Mouse (Mus musculus) kidney, postnatal 0 days (tissue): ENCODE measurements around the gene Prr19. TPM values are rescaled to one million over a fixed set of nuclear protein-coding genes. Genes with fewer than 3 reads are reported as not detected.

Experiments
- ATAC-seq: fragments of 200-750 bp; cut with Nextera tagmentation; replicated peaks from 2 replicates; pipeline ENCODE4 v1.8.0; 2017; ENCODE audit warnings: low read depth, moderate number of reproducible peaks, moderate TSS enrichment, moderate library complexity; ENCODE audit not compliant: low FRiP score
- DNase-seq: peaks from one replicate; pipeline ENCODE4 v3.0.0-alpha.2; 2016; ENCODE audit warnings: low spot score
- H3K27ac ChIP-seq: fragments of 300-500 bp; sonication (generic); 2 replicates; pipeline ENCODE4 v1.5.1; 2014; ENCODE audit warnings: mild to moderate bottlenecking
- H3K27me3 ChIP-seq: fragments of 300-500 bp; sonication (generic); 2 replicates; pipeline ENCODE4 v1.6.1; 2014; ENCODE audit warnings: low read length, mixed read lengths; ENCODE audit not compliant: insufficient read depth
- H3K36me3 ChIP-seq: fragments of 300-500 bp; sonication (generic); 2 replicates; pipeline ENCODE4 v1.6.1; 2014; ENCODE audit warnings: low read length, mixed read lengths; ENCODE audit not compliant: insufficient read depth
- H3K4me1 ChIP-seq: fragments of 300-500 bp; sonication (generic); replicated peaks from 2 replicates; pipeline ENCODE4 v1.6.1; 2014; ENCODE audit warnings: antibody characterized with exemption, low read length, mixed read lengths; ENCODE audit not compliant: insufficient read depth
- H3K4me2 ChIP-seq: fragments of 300-500 bp; sonication (generic); 2 replicates; pipeline ENCODE4 v1.6.1; 2014; ENCODE audit warnings: mild to moderate bottlenecking, low read length, moderate library complexity, mixed read lengths
- H3K4me3 ChIP-seq: fragments of 300-500 bp; sonication (generic); replicated peaks from 2 replicates; pipeline ENCODE4 v1.5.1; 2014; ENCODE audit warnings: low read depth, low read length
- H3K9ac ChIP-seq: fragments of 300-500 bp; sonication (generic); 2 replicates; pipeline ENCODE4 v1.6.1; 2014; ENCODE audit warnings: low read depth, low read length
- H3K9me3 ChIP-seq: fragments of 300-500 bp; sonication (generic); replicated peaks from 2 replicates; pipeline ENCODE4 v1.6.1; 2016; ENCODE audit warnings: low read length, inconsistent platforms, mixed read lengths
- CTCF ChIP-seq: IDR thresholded peaks from 2 replicates; pipeline ENCODE4 v1.5.1; 2016; ENCODE audit warnings: antibody characterized with exemption, low read depth, mild to moderate bottlenecking, moderate library complexity
- WGBS: fragments of 180-500 bp; shearing (Covaris S2); extraction: QIAGEN DNeasy Blood & Tissue Kit; methylation state at CpG from one replicate; pipeline ENCODE4 v1.1.7; 2014; 5-methylcytosine and 5-hydroxymethylcytosine counted together
- polyA plus RNA-seq: library from polyadenylated mRNA; unstranded; fragments of >200 nt; fragmentation: Nextera tagmentation; extraction: Ambion mirVana; gene quantifications from 2 replicates; pipeline ENCODE4 v1.2.1, GENCODE M21; 2015

Gene Prr19
- polyA plus RNA-seq, 1 experiment from 2014 or later, result 0.21 TPM

- Histone ChIP-seq H3K9me3 (no peaks in the 10 kb centered on the region), H3K9ac (0 out of 2 replicates have a peak overlapping the region, but pooled peaks have one; percentile 19), H3K27me3 (no peaks in the 10 kb centered on the region), H3K36me3 (peaks cover 22% of the 10 kb centered on the region), H3K4me2 (no peak overlapping the region), H3K4me1 (peaks cover 26% of the 10 kb centered on the region), H3K4me3 (no peak overlapping the region), H3K27ac (no peak overlapping the region)
- DNase-seq, result no peak
- WGBS, result 88% methylated on average over 3 of the region's 3 CpGs
- ATAC-seq, result no peak
- no peak for TF ChIP-seq CTCF
Measured at GRCm38 (mm10) chr7:25274996-25275395, 26.2 kb upstream of the Prr19 start.

- TF ChIP-seq CTCF, result no peak
- DNase-seq (no peak), ATAC-seq (no peak)
- WGBS, result 44% methylated on average over 9 of the region's 9 CpGs
- Histone ChIP-seq H3K4me1 (peaks cover 33% of the 10 kb centered on the region), H3K27ac (peak overlapping the region; percentile 54), H3K4me2 (no peak overlapping the region), H3K4me3 (no peak overlapping the region), H3K27me3 (no peaks in the 10 kb centered on the region), H3K9me3 (no peaks in the 10 kb centered on the region), H3K9ac (no peak overlapping the region), H3K36me3 (peaks cover 22% of the 10 kb centered on the region)
Measured at GRCm38 (mm10) chr7:25275555-25276298, 25.5 kb upstream of the Prr19 start.

- H3K36me3 ChIP-seq, result peaks cover 10% of the 10 kb centered on the region
- H3K4me3 ChIP-seq, result no peak overlapping the region
Measured at GRCm38 (mm10) chr7:25277405-25277804, 23.8 kb upstream of the Prr19 start.

DNA sequence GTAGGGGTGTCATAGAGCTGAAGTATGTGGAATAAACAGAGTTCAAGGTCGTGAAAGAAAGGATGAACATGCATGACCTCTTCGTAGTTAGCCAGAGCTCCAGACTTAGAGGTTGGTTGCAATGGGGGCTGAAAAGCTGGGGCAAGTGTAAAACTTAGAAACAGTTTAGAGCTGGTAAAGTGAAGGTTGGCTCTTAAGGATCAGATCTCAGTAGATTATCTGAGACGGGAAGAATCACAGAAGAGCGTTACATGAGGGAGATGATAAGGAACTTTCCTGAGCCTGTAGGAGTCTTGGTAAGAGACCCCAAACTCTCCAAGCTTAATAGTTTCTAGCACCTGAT is 23.2 kb upstream of the Prr19 start:
- H3K27ac ChIP-seq, result peak overlapping the region; percentile 96
- no peaks in the 10 kb centered on the region for H3K27me3 ChIP-seq
- no peaks in the 10 kb centered on the region for H3K9me3 ChIP-seq
- no peak for ATAC-seq
- peaks cover 5% of the 10 kb centered on the region; the same call in 1 of the 2 replicates for H3K36me3 ChIP-seq
- H3K4me1 ChIP-seq, result peaks cover 40% of the 10 kb centered on the region
- peak overlapping the region; percentile 62 for H3K4me3 ChIP-seq
- DNase-seq, result no peak
- H3K4me2 ChIP-seq, result peak overlapping the region; percentile 97
- WGBS, result 12% methylated on average over 4 of the region's 4 CpGs
- TF ChIP-seq CTCF, result no peak; the same call in 1 of the 2 replicates
- H3K9ac ChIP-seq, result peak overlapping the region; percentile 67

More at GRCm38 (mm10) chr7:25277405-25277804, 23.8 kb upstream of the Prr19 start:
- no peak for DNase-seq
- H3K9ac ChIP-seq, result 0 out of 2 replicates have a peak overlapping the region, but pooled peaks have one; percentile 10
- peaks cover 40% of the 10 kb centered on the region for H3K4me1 ChIP-seq
- no peaks in the 10 kb centered on the region for H3K9me3 ChIP-seq
- ATAC-seq, result no peak
- WGBS, result 85% methylated on average over 4 of the region's 4 CpGs
- peak overlapping the region; percentile 97; the same call in 1 of the 2 replicates for H3K4me2 ChIP-seq
- no peak for TF ChIP-seq CTCF
- H3K27ac ChIP-seq, result peak overlapping the region; percentile 96; the same call in 1 of the 2 replicates
- no peaks in the 10 kb centered on the region for H3K27me3 ChIP-seq

GRCm38 (mm10) chr7:25278341-25279075 is 22.7 kb upstream of the Prr19 start:
- peak overlapping the region; percentile 97 for H3K4me2 ChIP-seq
- peak; percentile 68; the same call in 1 of the 2 replicates for TF ChIP-seq CTCF
- peak overlapping the region; percentile 67 for H3K9ac ChIP-seq
- H3K4me3 ChIP-seq, result peak overlapping the region; percentile 62
- ATAC-seq, result peak; percentile 50
- H3K36me3 ChIP-seq, result no peaks in the 10 kb centered on the region
- H3K4me1 ChIP-seq, result peaks cover 42% of the 10 kb centered on the region
- peak; percentile 90 for DNase-seq
- H3K9me3 ChIP-seq, result no peaks in the 10 kb centered on the region
- under 1% methylated on average over 54 of the region's 60 CpGs for WGBS
- H3K27ac ChIP-seq, result peak overlapping the region; percentile 96
- no peaks in the 10 kb centered on the region for H3K27me3 ChIP-seq

DNA sequence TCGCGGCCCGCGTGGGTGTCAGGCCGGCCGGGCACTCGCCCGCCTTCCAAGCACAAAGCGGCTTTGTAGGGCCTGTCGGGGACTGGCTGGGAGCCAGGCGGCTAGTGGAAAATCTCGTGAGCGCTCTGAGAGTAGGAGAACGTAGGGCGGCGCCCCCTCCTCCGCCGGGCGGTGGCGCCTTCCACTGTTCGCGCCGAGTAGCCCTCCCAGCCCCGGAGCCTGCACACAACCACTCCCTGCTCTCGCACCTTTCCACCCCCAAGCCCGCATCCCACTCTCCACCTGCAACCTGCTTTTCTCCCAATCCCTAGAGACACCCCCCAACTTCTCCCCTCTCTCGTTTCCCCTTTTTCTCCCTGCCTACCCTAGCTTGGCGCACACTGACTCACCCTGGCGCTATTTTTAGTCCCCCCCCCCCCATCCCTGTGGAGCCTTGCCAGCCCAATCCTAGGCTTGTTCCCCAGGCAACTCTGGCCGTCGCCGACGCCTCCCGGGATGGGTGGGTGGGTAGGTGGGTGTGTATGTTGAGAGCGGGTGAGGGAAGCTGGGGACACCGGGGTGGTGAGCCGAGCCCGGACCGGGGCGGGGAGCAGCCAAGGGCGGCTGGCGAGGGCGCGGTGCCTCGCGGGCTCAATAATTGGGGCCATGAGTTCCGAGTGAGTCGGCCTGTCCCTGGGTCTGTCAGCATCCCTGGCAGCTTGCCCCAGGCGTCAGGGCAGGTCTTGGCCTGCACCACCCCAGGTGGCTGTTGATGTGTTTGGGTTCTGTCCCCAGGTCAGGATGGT is 21.9 kb upstream of the Prr19 start:
- ATAC-seq (peak; percentile 21), DNase-seq (peak; percentile 89)
- peak overlapping the region; percentile 96 for H3K27ac ChIP-seq
- 1% methylated on average over 48 of the region's 49 CpGs for WGBS
- H3K4me1 ChIP-seq, result peaks cover 49% of the 10 kb centered on the region
- H3K27me3 ChIP-seq, result no peaks in the 10 kb centered on the region
- H3K9me3 ChIP-seq, result no peaks in the 10 kb centered on the region
- TF ChIP-seq CTCF, result peak; percentile 47
- H3K4me3 ChIP-seq, result peak overlapping the region; percentile 62
- peak overlapping the region; percentile 67 for H3K9ac ChIP-seq
- H3K4me2 ChIP-seq, result peak overlapping the region; percentile 97
- H3K36me3 ChIP-seq, result no peaks in the 10 kb centered on the region
